Mouse (Mus musculus) heart, embryonic 11.5 days (tissue): Measurements from ENCODE around the gene Fbxo22. TPM values are rescaled to one million over a fixed set of nuclear protein-coding genes. Genes with fewer than 3 reads are reported as not detected.

Experiments used
- ATAC-seq: fragments of 200-750 bp; cut with Nextera tagmentation; replicated peaks from 2 replicates; pipeline ENCODE4 v1.8.0; 2017; ENCODE audit warnings: moderate library complexity; ENCODE audit not compliant: insufficient number of reproducible peaks, low FRiP score, low TSS enrichment
- H3K27ac ChIP-seq: fragments of 300-500 bp; sonication (generic); 2 replicates; pipeline ENCODE4 v1.5.1; 2014; ENCODE audit warnings: mild to moderate bottlenecking, low read depth, low read length
- H3K27me3 ChIP-seq: fragments of 300-500 bp; sonication (generic); 2 replicates; pipeline ENCODE4 v1.6.1; 2014; ENCODE audit warnings: mild to moderate bottlenecking, low read length, mixed read lengths; ENCODE audit not compliant: control insufficient read depth, insufficient read depth
- H3K36me3 ChIP-seq: fragments of 300-500 bp; sonication (generic); 2 replicates; pipeline ENCODE4 v1.6.1; 2014; ENCODE audit warnings: mild to moderate bottlenecking, low read length, moderate library complexity, mixed read lengths; ENCODE audit not compliant: control insufficient read depth, insufficient read depth
- H3K4me1 ChIP-seq: fragments of 300-500 bp; sonication (generic); 2 replicates; pipeline ENCODE4 v1.6.1; 2014; ENCODE audit warnings: low read length; ENCODE audit not compliant: control insufficient read depth, insufficient read depth
- H3K4me2 ChIP-seq: fragments of 300-500 bp; sonication (generic); 2 replicates; pipeline ENCODE4 v1.6.1; 2014; ENCODE audit warnings: mild to moderate bottlenecking, moderate library complexity
- H3K4me3 ChIP-seq: fragments of 300-500 bp; sonication (generic); 2 replicates; pipeline ENCODE4 v1.5.1; 2014; ENCODE audit warnings: low read depth, low read length
- H3K9ac ChIP-seq: fragments of 300-500 bp; sonication (generic); 2 replicates; pipeline ENCODE4 v1.6.1; 2014; ENCODE audit warnings: mild to moderate bottlenecking, low read depth, low read length, moderate library complexity
- H3K9me3 ChIP-seq: fragments of 300-500 bp; sonication (generic); replicated peaks from 2 replicates; pipeline ENCODE4 v1.6.1; 2016; ENCODE audit warnings: low read length; ENCODE audit not compliant: control insufficient read depth
- WGBS: fragments of 180-500 bp; shearing (Covaris S2); extraction: QIAGEN DNeasy Blood & Tissue Kit; methylation state at CpG from one replicate; pipeline ENCODE4 v1.1.7; 2014; ENCODE audit not compliant: insufficient replicate concordance; 5-methylcytosine and 5-hydroxymethylcytosine counted together
- polyA plus RNA-seq: library from polyadenylated mRNA; unstranded; fragments of >200 nt; fragmentation: Nextera tagmentation; extraction: Ambion mirVana; gene quantifications from 2 replicates; pipeline ENCODE4 v1.2.1, GENCODE M21; 2014

The Fbxo22 gene
- 64.5 and 75.5 TPM in 2 replicates for polyA plus RNA-seq

DNA sequence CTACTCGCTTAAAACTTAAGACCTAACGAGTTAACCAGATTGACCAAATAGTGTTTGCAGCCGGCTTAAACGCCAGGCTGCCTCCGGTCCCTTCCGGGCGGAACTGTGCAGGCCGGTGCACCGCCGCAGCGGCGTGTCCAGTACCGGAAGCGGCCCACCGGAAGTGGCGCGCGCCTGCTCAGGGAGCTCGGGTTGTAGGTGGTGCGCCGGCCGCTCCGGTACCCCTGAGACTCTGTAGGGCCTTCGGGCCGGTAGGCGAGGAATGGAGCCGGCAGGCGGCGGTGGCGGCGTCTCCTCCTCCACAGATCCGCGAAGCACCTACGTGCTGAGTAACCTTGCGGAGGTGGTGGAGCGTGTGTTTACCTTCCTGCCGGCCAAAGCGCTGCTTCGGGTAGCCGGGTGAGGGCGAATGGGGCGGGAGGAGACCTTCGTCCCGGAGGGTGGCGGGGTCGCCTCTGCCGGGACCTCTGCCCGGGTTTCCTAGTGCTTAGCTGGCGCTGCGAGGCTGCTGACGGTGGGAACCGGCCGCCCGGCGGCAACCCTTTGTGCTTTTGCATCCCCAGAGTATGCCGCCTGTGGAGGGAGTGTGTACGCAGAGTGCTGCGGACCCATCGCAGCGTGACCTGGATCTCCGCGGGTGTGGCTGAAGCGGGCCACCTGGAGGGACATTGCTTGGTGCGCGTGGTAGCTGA, at the start of gene Fbxo22:
TSS of gene Fbxo22 (plus strand) at position 136 of the 692 bp plus-strand sequence.
- peak; percentile 96 for ATAC-seq
- no peaks in the 10 kb centered on the region for H3K9me3 ChIP-seq
- under 1% methylated on average over 65 of the region's 65 CpGs for WGBS

DNA sequence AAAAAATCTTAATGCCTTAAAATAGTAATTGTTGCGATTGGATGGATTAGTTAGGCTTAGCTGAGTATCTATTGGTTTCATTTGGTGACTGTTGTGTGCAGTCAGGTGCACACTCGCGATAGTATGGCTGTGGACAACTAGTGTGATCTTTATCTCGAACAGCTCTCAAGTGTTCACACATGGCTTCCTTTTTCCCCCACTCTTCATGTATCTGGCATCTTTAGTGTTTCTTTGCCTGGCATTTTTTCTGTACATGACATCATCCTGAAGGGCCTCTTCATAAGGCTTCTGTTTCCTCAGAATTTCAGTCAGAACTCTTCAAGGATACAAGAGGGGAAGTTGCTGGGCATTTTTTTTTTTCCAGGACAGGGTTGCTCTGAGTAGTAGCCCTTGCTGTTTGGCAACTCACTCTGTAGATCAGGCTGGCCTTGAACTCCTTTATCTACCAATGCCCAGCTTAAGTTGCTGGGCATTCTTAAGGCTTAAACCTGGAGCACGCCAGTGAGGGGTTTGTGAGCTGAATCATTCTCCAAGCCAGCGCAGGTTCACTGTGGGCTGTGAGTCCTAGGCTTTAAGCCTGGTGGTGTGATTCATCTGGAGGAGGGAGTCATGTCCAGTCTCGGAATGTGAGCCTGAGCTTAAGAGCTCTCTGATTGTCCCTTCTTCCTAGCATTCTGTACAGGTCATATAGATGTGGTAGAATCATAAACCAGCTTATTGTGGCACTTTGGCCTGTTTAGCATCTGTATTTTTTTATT, 37.9 kb upstream of the Fbxo22 start:
- Histone ChIP-seq H3K4me2 (no peak overlapping the region), H3K9ac (no peak overlapping the region; the same call in 1 of the 2 replicates), H3K9me3 (no peaks in the 10 kb centered on the region), H3K36me3 (no peaks in the 10 kb centered on the region), H3K4me3 (no peak overlapping the region), H3K27me3 (no peaks in the 10 kb centered on the region), H3K4me1 (no peaks in the 10 kb centered on the region; the same call in 1 of the 2 replicates), H3K27ac (no peak overlapping the region)
- no peak for ATAC-seq
- 74% methylated on average over 7 of the region's 7 CpGs for WGBS

More for the DNA sequence above, at the start of gene Fbxo22:
- peak within 1 kb of the TSS; percentile 88 for H3K4me2 ChIP-seq
- H3K27me3 ChIP-seq: no peaks in the 10 kb centered on the region
- H3K27ac ChIP-seq: peak within 1 kb of the TSS; percentile 88
- peak within 1 kb of the TSS; percentile 89 for H3K9ac ChIP-seq
- no peaks in the 10 kb centered on the region; the same call in 1 of the 2 replicates for H3K36me3 ChIP-seq
- H3K4me3 ChIP-seq: peak within 1 kb of the TSS; percentile 90
- peaks cover 20% of the 10 kb centered on the region for H3K4me1 ChIP-seq

DNA sequence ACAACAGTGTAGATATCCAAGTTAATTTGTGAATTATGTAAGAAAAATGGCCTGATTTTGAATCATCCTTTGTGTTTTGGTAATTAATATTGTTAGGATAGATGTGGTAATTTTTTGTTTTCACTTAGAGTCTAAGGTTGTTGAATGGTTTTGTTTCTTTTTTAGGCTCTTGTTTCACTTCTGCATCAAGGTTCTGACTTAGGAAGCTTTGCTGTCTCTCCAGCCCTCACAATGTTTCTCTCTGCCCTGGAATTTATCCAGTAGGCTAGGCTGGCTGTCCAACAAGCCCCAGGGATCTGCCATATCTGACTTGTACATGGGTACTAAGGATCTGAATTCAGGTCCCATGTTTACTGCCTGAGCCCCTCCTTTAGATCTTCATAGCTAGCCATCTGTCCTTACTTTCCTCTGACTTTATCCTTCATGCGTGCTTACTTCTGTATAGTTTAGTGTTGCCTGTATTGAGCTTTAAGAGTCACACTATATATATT, 36.5 kb upstream of the Fbxo22 start:
- H3K4me2 ChIP-seq: no peak overlapping the region
- ATAC-seq: no peak
- no peaks in the 10 kb centered on the region; the same call in 1 of the 2 replicates for H3K4me1 ChIP-seq
- no peaks in the 10 kb centered on the region for H3K9me3 ChIP-seq
- WGBS: 89% methylated on average over 1 of the region's 1 CpGs
- no peak overlapping the region for H3K4me3 ChIP-seq
- H3K27me3 ChIP-seq: no peaks in the 10 kb centered on the region
- H3K9ac ChIP-seq: no peak overlapping the region
- H3K36me3 ChIP-seq: no peaks in the 10 kb centered on the region
- H3K27ac ChIP-seq: no peak overlapping the region

DNA sequence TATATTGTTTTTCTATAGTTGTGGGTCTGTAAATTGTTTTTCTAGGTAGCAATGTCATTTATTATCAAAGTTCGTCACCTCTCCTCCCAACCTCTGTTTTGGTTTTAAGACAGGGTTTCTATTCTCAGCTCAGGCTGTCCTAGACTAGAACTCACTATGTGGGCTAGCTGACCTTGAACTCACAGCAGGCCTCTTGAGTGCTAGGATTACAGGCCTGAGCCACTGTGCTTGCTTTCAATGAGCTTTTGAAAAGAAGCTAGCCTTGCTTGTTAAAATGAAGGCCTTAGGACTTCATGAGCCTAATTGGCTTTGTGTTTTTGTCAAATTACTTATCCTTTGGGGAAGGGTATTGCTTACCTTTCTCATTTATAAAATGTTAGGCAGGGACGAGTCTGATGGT, 34.5 kb upstream of the Fbxo22 start:
- Histone ChIP-seq H3K4me2 (no peak overlapping the region), H3K27me3 (no peaks in the 10 kb centered on the region), H3K4me3 (no peak overlapping the region), H3K27ac (no peak overlapping the region), H3K9me3 (no peaks in the 10 kb centered on the region), H3K36me3 (no peaks in the 10 kb centered on the region), H3K4me1 (no peaks in the 10 kb centered on the region; the same call in 1 of the 2 replicates), H3K9ac (no peak overlapping the region)
- WGBS: 75% methylated on average over 2 of the region's 2 CpGs
- ATAC-seq: no peak

DNA sequence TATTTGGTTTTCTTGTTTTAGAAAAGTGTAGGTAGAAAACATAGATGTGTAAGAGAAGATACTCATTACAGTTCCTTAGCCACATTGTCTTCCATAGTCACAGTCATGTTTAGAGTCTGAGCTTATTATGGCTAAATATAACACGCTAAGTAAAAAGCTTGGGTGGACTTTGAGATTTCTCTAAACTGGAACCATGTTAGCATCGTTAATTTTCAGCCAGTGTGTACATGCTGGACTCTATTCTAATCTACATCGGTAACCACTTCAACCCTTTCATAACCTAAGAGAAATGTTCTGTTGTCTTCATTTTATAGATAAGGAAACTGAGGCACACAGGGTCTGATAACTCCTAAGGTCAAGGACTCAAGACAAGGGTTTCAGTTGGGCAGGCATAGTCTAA, 12.8 kb upstream of the Fbxo22 start:
- H3K36me3 ChIP-seq: peaks cover 2% of the 10 kb centered on the region; the same call in 1 of the 2 replicates
- no peak overlapping the region for H3K4me3 ChIP-seq
- H3K9me3 ChIP-seq: no peaks in the 10 kb centered on the region
- H3K4me1 ChIP-seq: no peaks in the 10 kb centered on the region
- WGBS: 87% methylated on average over 3 of the region's 3 CpGs
- H3K9ac ChIP-seq: no peak overlapping the region
- no peak overlapping the region for H3K4me2 ChIP-seq
- no peak overlapping the region for H3K27ac ChIP-seq
- H3K27me3 ChIP-seq: no peaks in the 10 kb centered on the region
- no peak for ATAC-seq

DNA sequence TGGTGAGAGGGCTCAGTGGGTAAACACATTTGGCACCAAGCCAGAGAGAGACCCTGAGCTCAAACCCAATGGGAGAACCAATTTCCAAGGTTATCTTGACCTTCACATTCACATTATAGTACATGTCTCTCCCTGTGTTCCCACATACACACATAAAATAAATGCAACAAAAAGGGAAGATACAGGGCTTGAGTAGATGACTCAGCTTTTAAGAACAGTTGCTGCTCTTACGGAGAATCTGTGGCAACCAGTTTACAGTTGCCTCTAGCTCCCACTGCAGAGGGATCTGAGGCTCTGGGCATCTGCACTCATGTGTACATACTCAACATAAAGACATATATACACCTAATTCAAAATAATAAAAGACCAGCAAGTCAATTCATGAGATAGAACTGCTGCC, 10.5 kb upstream of the Fbxo22 start:
- peaks cover 2% of the 10 kb centered on the region for H3K36me3 ChIP-seq
- no peak for ATAC-seq
- no peak overlapping the region for H3K4me2 ChIP-seq
- no peak overlapping the region for H3K4me3 ChIP-seq
- H3K9me3 ChIP-seq: no peaks in the 10 kb centered on the region
- H3K4me1 ChIP-seq: no peaks in the 10 kb centered on the region
- no peaks in the 10 kb centered on the region for H3K27me3 ChIP-seq
- H3K9ac ChIP-seq: no peak overlapping the region
- no peak overlapping the region for H3K27ac ChIP-seq
- WGBS: 96% methylated on average over 1 of the region's 1 CpGs

DNA sequence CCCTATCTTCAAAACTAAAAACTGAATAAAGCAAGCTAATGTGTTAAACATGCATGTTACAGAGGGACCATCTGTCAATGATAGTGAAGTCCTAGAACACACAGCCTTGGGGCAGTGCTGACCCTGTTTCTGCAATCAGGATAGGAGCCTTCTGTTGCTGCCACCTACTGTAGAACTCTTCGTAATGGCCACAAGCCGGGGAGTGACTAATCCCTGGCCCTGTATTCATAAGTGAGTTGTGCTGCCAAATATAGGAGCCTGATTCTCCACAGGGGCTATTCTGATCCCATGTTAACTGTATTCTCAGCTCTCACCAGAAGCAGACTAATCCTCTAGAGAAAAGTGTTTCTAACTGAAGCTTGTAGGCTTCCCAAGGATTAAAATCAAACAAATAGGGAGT, 9.4 kb upstream of the Fbxo22 start:
- H3K4me2 ChIP-seq: no peak overlapping the region
- no peaks in the 10 kb centered on the region for H3K4me1 ChIP-seq
- no peak overlapping the region for H3K9ac ChIP-seq
- H3K27me3 ChIP-seq: no peaks in the 10 kb centered on the region
- H3K4me3 ChIP-seq: no peak overlapping the region
- H3K9me3 ChIP-seq: no peaks in the 10 kb centered on the region
- no peak for ATAC-seq
- H3K36me3 ChIP-seq: no peaks in the 10 kb centered on the region; the same call in 1 of the 2 replicates
- 51% methylated on average over 2 of the region's 2 CpGs for WGBS
- no peak overlapping the region for H3K27ac ChIP-seq

DNA sequence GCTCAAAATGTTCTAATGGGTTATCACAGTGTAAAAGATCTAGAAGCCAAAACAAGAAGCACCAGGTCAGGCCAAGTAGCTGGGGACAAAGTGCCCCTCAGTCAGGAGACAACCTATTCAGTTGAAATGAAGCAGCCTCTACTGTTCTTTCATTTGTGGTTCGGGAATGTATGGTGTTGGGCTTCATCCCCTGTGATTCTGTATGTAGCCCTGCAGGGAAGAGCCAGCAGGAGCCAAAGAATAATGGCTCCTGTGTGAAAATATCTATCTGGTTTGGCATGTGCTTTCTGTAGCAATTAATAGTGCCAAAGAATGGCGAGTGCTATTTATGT, 301 bp upstream of the Fbxo22 start:
- H3K9me3 ChIP-seq: no peaks in the 10 kb centered on the region
- peak overlapping the region; percentile 88 for H3K4me2 ChIP-seq
- H3K36me3 ChIP-seq: no peaks in the 10 kb centered on the region
- 0% methylated on average over 2 of the region's 2 CpGs for WGBS
- H3K4me1 ChIP-seq: peaks cover 20% of the 10 kb centered on the region
- ATAC-seq: no peak
- H3K9ac ChIP-seq: peak overlapping the region; percentile 89
- H3K4me3 ChIP-seq: peak overlapping the region; percentile 90
- H3K27me3 ChIP-seq: no peaks in the 10 kb centered on the region
- H3K27ac ChIP-seq: peak overlapping the region; percentile 88
